Mouse (Mus musculus) ES-Bruce4 (cell line): ENCODE results near the gene Aldh5a1. TPM values are rescaled to one million over a fixed set of nuclear protein-coding genes. Genes with fewer than 3 reads are reported as not detected.

Experiments used
- H3K27ac ChIP-seq: 2 replicates; pipeline ENCODE4 v1.5.1; 2012; ENCODE audit warnings: low read length, inconsistent platforms; ENCODE audit not compliant: insufficient read depth
- H3K27me3 ChIP-seq: 2 replicates; pipeline ENCODE4 v1.6.1; 2012; ENCODE audit warnings: mild to moderate bottlenecking, low read length, inconsistent platforms; ENCODE audit not compliant: control insufficient read depth, poor library complexity, insufficient read depth, severe bottlenecking
- H3K36me3 ChIP-seq: 2 replicates; pipeline ENCODE4 v1.6.1; 2012; ENCODE audit warnings: inconsistent platforms, mild to moderate bottlenecking, low read length, moderate library complexity; ENCODE audit not compliant: control insufficient read depth, poor library complexity, insufficient read depth, severe bottlenecking
- H3K4me1 ChIP-seq: one replicate; pipeline ENCODE4 v1.8.1; 2011; ENCODE audit warnings: low read length; ENCODE audit not compliant: control insufficient read depth, insufficient read depth
- H3K4me3 ChIP-seq: 2 replicates; pipeline ENCODE4 v1.5.1; 2011; ENCODE audit warnings: low read depth, mild to moderate bottlenecking, low read length
- H3K9ac ChIP-seq: 2 replicates; pipeline ENCODE4 v1.6.1; 2012; ENCODE audit warnings: low read depth, mild to moderate bottlenecking, inconsistent platforms; ENCODE audit not compliant: poor library complexity, severe bottlenecking
- H3K9me3 ChIP-seq: replicated peaks from 2 replicates; pipeline ENCODE4 v1.6.1; 2012; ENCODE audit warnings: mild to moderate bottlenecking, low read length, inconsistent platforms; ENCODE audit not compliant: control insufficient read depth, poor library complexity, insufficient read depth, severe bottlenecking
- CTCF ChIP-seq: IDR thresholded peaks from one replicate; pipeline ENCODE4 v1.8.1; 2011; ENCODE audit warnings: low read depth, low read length
- EP300 ChIP-seq: IDR thresholded peaks from 2 replicates; pipeline ENCODE4 v1.6.1; 2011; ENCODE audit warnings: low read depth, low read length; ENCODE audit not compliant: insufficient read depth
- POLR2A ChIP-seq: IDR thresholded peaks from one replicate; pipeline ENCODE4 v1.8.1; 2011; ENCODE audit warnings: low read length; ENCODE audit not compliant: insufficient read depth
- polyA plus RNA-seq: library from polyadenylated mRNA; stranded (reverse); fragments of >200 nt; gene quantifications from 2 replicates; pipeline ENCODE4 v1.2.4, GENCODE M21; 2011; ENCODE audit warnings: low read depth; ENCODE audit not compliant: missing spikeins, insufficient read depth, insufficient read length

Gene Aldh5a1
- polyA plus RNA-seq, 1 experiment, result 14.6 TPM

DNA sequence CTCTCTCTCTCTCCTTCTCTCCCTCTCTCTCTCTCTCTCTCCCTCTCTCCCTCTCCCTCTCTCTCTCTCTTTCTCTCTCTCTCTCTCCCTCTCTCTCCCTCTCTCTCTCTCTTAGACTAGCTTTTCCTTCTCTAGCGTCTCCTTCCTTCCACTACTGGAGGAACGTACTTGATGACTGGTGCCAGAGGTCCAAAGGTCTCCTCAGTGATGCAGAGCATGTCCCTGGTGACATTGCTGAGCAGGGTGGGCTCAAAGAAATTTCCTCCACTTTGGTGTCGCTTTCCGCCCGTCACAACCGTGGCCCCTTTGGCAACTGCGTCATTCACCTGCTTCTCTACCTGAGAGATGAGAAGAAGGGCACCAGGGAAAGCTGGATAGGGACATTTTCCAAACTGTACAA, 23.9 kb downstream of the Aldh5a1 start:
- no peaks in the 10 kb centered on the region for H3K27me3 ChIP-seq
- no peaks in the 10 kb centered on the region for H3K36me3 ChIP-seq
- no peaks in the 10 kb centered on the region for H3K9me3 ChIP-seq
- no peaks in the 10 kb centered on the region for H3K4me1 ChIP-seq
- no peak overlapping the region for H3K4me3 ChIP-seq
- no peak overlapping the region for H3K9ac ChIP-seq
- no peak overlapping the region for H3K27ac ChIP-seq
- TF ChIP-seq POLR2A, result no peak
- no peak for TF ChIP-seq CTCF

DNA sequence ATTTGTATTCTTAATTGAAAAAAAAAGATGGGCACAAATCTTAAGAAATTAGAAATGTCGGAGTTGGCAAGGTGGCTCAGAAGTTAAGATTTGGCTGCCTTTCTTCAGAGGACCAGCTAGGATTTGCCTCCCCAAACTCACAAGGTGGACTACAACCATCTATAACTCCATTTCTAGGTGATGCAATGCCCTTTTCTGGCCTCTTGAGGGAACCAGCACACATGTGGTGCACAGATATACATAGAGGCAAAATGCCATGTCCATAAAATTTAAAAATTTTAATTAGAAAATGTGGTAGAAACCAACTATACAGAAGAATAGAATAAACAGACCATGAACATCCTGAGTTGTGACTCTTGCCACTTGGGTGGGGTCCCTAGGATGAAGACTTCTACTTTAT, 28.3 kb downstream of the Aldh5a1 start:
- Histone ChIP-seq H3K27me3 (no peaks in the 10 kb centered on the region), H3K27ac (no peak overlapping the region), H3K36me3 (no peaks in the 10 kb centered on the region), H3K9ac (no peak overlapping the region), H3K4me3 (no peak overlapping the region), H3K9me3 (no peaks in the 10 kb centered on the region), H3K4me1 (no peaks in the 10 kb centered on the region)
- TF ChIP-seq POLR2A (no peak), CTCF (no peak), EP300 (no peak)

DNA sequence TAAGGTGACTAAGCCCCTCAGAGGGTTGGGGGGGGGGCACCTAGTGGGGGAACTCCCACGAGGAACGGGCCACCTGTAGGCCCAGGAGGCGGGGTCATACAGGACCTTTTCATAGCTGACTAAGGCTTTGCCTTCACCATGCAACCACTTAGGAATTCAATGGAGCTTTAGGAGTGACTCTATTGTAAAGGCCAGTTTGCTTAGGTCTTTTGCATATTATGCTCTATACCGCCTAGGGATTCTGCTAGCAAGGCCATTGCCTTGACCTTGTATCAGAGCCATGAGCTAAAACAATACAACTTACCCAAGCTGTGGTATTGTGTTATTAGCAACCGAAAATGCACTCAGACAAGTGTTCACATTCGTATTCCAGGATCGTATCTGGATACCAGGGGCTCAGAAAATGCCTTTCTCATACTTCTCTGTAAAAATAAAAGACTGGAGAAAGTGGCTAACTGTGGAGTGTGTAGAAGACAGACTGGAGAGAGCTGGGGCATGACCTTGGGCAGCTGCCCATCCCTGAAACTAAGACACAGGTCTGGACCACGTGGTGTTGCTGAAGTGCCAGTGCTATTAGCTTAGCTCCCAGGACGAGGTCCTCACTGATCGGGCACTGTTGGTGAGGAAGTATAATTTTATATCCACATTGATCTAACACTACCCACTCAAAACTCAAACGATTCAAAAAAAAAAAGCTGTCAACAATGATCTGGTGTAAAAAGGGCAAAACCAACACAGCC, 30.5 kb downstream of the Aldh5a1 start:
- Histone ChIP-seq H3K4me1 (no peaks in the 10 kb centered on the region), H3K4me3 (no peak overlapping the region), H3K27me3 (no peaks in the 10 kb centered on the region), H3K27ac (no peak overlapping the region), H3K9me3 (no peaks in the 10 kb centered on the region), H3K9ac (no peak overlapping the region), H3K36me3 (no peaks in the 10 kb centered on the region)
- no peak for TF ChIP-seq CTCF
- no peak for TF ChIP-seq POLR2A
- no peak for TF ChIP-seq EP300

DNA sequence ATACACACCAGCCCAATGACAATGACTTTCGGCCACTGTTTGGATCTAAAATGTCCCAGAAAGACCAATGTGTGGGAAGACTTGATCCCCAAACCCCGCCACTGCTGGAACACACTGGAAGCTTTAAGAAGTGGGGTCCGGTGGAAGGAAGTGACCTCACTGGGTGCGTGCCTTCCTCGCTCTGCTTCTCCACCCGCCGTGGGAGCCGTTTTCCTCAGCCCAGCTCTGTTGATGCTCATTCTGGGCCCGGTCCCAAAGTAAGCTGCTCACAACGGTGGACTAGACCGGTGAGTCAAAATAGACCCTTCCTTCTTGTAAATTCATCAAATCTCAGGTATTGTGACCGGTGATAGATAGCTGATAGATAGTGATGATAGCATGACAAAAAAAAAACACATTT, 32.0 kb downstream of the Aldh5a1 start:
- Histone ChIP-seq H3K27me3 (no peaks in the 10 kb centered on the region), H3K27ac (no peak overlapping the region), H3K9ac (no peak overlapping the region), H3K4me1 (no peaks in the 10 kb centered on the region), H3K36me3 (no peaks in the 10 kb centered on the region), H3K9me3 (no peaks in the 10 kb centered on the region), H3K4me3 (no peak overlapping the region)
- TF ChIP-seq EP300 (no peak), CTCF (no peak), POLR2A (no peak)

DNA sequence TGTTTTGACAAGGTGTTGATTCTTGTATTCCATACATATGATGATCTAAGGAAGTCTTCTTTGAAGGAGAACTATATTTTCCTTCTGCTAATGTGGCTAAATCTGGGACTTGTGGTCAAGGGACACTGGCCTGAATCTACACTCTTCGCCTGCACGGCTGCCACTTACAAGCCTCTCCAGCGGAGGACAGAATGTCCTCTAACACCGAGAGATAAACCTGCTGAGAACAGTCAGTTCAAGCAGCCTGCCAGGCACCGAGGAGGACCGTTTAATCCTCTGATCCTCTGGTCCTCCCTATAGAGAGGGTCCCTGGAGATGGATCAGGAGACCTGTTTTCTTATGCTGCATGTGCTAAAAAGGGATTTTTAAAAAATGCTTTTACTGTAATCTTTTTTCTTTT, 34.0 kb downstream of the Aldh5a1 start:
- Histone ChIP-seq H3K4me1 (no peaks in the 10 kb centered on the region), H3K27ac (no peak overlapping the region), H3K27me3 (no peaks in the 10 kb centered on the region), H3K4me3 (no peak overlapping the region), H3K9ac (no peak overlapping the region), H3K9me3 (no peaks in the 10 kb centered on the region), H3K36me3 (no peaks in the 10 kb centered on the region)
- TF ChIP-seq CTCF (no peak), POLR2A (no peak), EP300 (no peak)

DNA sequence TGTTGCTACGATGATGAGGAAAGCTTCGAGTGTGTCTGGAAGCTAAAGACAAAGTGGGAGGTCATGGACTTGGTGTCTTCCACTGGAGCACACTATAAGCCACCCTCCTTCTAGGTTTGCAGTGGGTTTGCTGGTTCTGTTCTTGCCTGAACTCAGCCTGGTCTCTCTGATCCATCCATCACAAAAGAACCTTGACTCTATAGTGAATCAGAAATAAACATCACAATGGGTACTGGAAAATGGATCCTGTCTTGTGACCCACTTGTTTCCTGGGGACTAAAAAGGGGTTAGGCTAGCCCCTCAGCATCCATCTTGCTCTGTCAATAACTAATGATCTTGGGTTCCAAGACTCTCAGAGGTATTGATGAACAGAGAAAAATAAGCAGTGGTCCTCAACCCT, 35.5 kb downstream of the Aldh5a1 start:
- no peak overlapping the region for H3K27ac ChIP-seq
- no peaks in the 10 kb centered on the region for H3K36me3 ChIP-seq
- H3K4me3 ChIP-seq, result no peak overlapping the region
- no peaks in the 10 kb centered on the region for H3K27me3 ChIP-seq
- no peak overlapping the region for H3K9ac ChIP-seq
- TF ChIP-seq EP300 (no peak), CTCF (no peak), POLR2A (no peak)
- no peaks in the 10 kb centered on the region for H3K4me1 ChIP-seq
- H3K9me3 ChIP-seq, result no peaks in the 10 kb centered on the region
